Comparison of ENCODE assay signal across 18 mouse cellular contexts in genomic region chr4:135245841-135246240, GRCm38 (mm10). TPM values are rescaled to one million over a fixed set of nuclear protein-coding genes. Genes with fewer than 3 reads are reported as not detected.
A peak's percentile ranks its signal among the peaks of the same experiment; 100 is the strongest.
DNase-seq lines count a peak whose midpoint lies in the region; ATAC-seq and TF ChIP-seq lines count a peak whose summit lies in the region.
"Had no signal": no experiment of that assay in that cellular context is flagged by ENCODE, and none has a peak within 500 bp of the region (broad histone marks: within the 10 kb centered on the region; RNA-seq: fewer than 3 reads in every experiment).

No protein-coding gene starts in this region.

- no peak overlapping the region for H3K4me3 ChIP-seq in heart, adult 2 months
- H3K4me3 ChIP-seq in heart, embryonic 11.5 days (ENCODE audit: low read depth, low read length) = no peak overlapping the region
- H3K4me3 ChIP-seq in ES-Bruce4 (ENCODE audit: low read depth, low read length) = no peak overlapping the region
- H3K4me3 ChIP-seq in liver, embryonic 13.5 days (replicated peaks) = no peak overlapping the region
- H3K4me3 ChIP-seq: forebrain, embryonic 10.5 days; gastrocnemius, adult 2 months; midbrain, embryonic 12.5 days had no signal

- no peak for TF ChIP-seq POLR2A in heart, adult 2 months (IDR thresholded peaks at IDR 0.05; ENCODE audit: insufficient read depth, low read depth, low read length)
- no peak for TF ChIP-seq POLR2A in ES-Bruce4 (IDR thresholded peaks at IDR 0.05; ENCODE audit: insufficient read depth, low read length)

- no peak for DNase-seq in heart, adult 2 months
- peak; percentile 89 for DNase-seq in kidney, adult 9 months
- no peak for DNase-seq in liver, embryonic 13.5 days
- DNase-seq in urinary bladder, postnatal 25 days (ENCODE audit: low spot score) = no peak
- DNase-seq in layer of hippocampus, postnatal 36 days = no peak
- DNase-seq: cerebellum, adult 11-12 months; gastrocnemius, adult 2 months; heart, postnatal 14 days; lung, adult 18-20 months; right cerebral cortex, adult 18-20 months; thymus, postnatal 14 days had no signal

- no peaks in the 10 kb centered on the region for H3K9me3 ChIP-seq in heart, embryonic 11.5 days (replicated peaks; ENCODE audit: control insufficient read depth, low read length)
- H3K9me3 ChIP-seq in ES-Bruce4 (replicated peaks; ENCODE audit: control insufficient read depth, insufficient read depth, low read length, poor library complexity, severe bottlenecking) = no peaks in the 10 kb centered on the region
- 0 out of 2 replicates have a peak, but pooled peaks cover 4% of the 10 kb centered on the region for H3K9me3 ChIP-seq in liver, embryonic 13.5 days (replicated peaks)
- H3K9me3 ChIP-seq: midbrain, embryonic 12.5 days had no signal

- peaks cover 23% of the 10 kb centered on the region for H3K4me1 ChIP-seq in heart, adult 2 months (ENCODE audit: control insufficient read depth, insufficient read depth, low read length)
- peaks cover 48% of the 10 kb centered on the region for H3K4me1 ChIP-seq in heart, embryonic 11.5 days (ENCODE audit: control insufficient read depth, insufficient read depth, low read length)
- H3K4me1 ChIP-seq in ES-Bruce4 (ENCODE audit: control insufficient read depth, insufficient read depth, low read length) = peaks cover 5% of the 10 kb centered on the region
- peaks cover 86% of the 10 kb centered on the region for H3K4me1 ChIP-seq in liver, embryonic 13.5 days (replicated peaks)

- no peak for TF ChIP-seq EP300 in heart, adult 2 months (IDR thresholded peaks at IDR 0.05; ENCODE audit: insufficient read depth, low read depth, low read length)
- TF ChIP-seq EP300 in ES-Bruce4 (IDR thresholded peaks at IDR 0.05; ENCODE audit: insufficient read depth, low read depth, low read length) = no peak

- peaks cover 10% of the 10 kb centered on the region for H3K36me3 ChIP-seq in heart, adult 2 months (ENCODE audit: control insufficient read depth, insufficient read depth, low read length)
- H3K36me3 ChIP-seq in heart, embryonic 11.5 days (ENCODE audit: control insufficient read depth, insufficient read depth, low read length) = no peaks in the 10 kb centered on the region; the same call in 1 of the 2 replicates
- no peaks in the 10 kb centered on the region for H3K36me3 ChIP-seq in ES-Bruce4 (ENCODE audit: control insufficient read depth, insufficient read depth, low read length, poor library complexity, severe bottlenecking)
- H3K36me3 ChIP-seq in liver, embryonic 13.5 days = peaks cover 21% of the 10 kb centered on the region
- H3K36me3 ChIP-seq: midbrain, embryonic 12.5 days had no signal

- no peak overlapping the region for H3K4me2 ChIP-seq in heart, embryonic 11.5 days
- H3K4me2 ChIP-seq in liver, embryonic 13.5 days = peak overlapping the region; percentile 17; the same call in 1 of the 2 replicates
- H3K4me2 ChIP-seq: midbrain, embryonic 12.5 days had no signal

- peaks cover 18% of the 10 kb centered on the region for H3K79me2 ChIP-seq in heart, adult 2 months (replicated peaks; ENCODE audit: control insufficient read depth, insufficient read depth, low read length)

- TF ChIP-seq CTCF in heart, adult 2 months (IDR thresholded peaks at IDR 0.05) = no peak
- no peak for TF ChIP-seq CTCF in ES-Bruce4 (IDR thresholded peaks at IDR 0.05; ENCODE audit: low read depth, low read length)

- intact Hi-C loops in heart, adult 2 months (cut with DNase I) = no loop called here

- WGBS in heart, adult 2 months = 80% methylated on average over 11 of the region's 11 CpGs
- WGBS in heart, embryonic 11.5 days (ENCODE audit: insufficient replicate concordance) = 87% methylated on average over 11 of the region's 11 CpGs
- WGBS in liver, embryonic 13.5 days (ENCODE audit: insufficient replicate concordance) = 86% methylated on average over 11 of the region's 11 CpGs

- H3K27ac ChIP-seq in heart, adult 2 months = peak overlapping the region; percentile 11; the same call in 1 of the 2 replicates
- no peak overlapping the region for H3K27ac ChIP-seq in heart, embryonic 11.5 days (ENCODE audit: low read depth, low read length)
- H3K27ac ChIP-seq in ES-Bruce4 (ENCODE audit: insufficient read depth, low read length) = 0 out of 2 replicates have a peak overlapping the region, but pooled peaks have one; percentile 15
- H3K27ac ChIP-seq in liver, embryonic 13.5 days = peak overlapping the region; percentile 60
- H3K27ac ChIP-seq: forebrain, embryonic 10.5 days; gastrocnemius, adult 2 months; midbrain, embryonic 12.5 days had no signal

- H3K9ac ChIP-seq in heart, adult 2 months (ENCODE audit: low read depth, low read length) = 0 out of 2 replicates have a peak overlapping the region, but pooled peaks have one; percentile 14
- no peak overlapping the region for H3K9ac ChIP-seq in heart, embryonic 11.5 days (ENCODE audit: low read depth, low read length)
- no peak overlapping the region for H3K9ac ChIP-seq in ES-Bruce4 (ENCODE audit: low read depth, poor library complexity, severe bottlenecking)
- H3K9ac ChIP-seq in liver, embryonic 13.5 days = no peak overlapping the region; the same call in 1 of the 2 replicates
- H3K9ac ChIP-seq: midbrain, embryonic 12.5 days had no signal

- H3K27me3 ChIP-seq in heart, adult 2 months (ENCODE audit: control insufficient read depth, insufficient read depth, low read length) = no peaks in the 10 kb centered on the region
- H3K27me3 ChIP-seq in heart, embryonic 11.5 days (ENCODE audit: control insufficient read depth, insufficient read depth, low read length) = no peaks in the 10 kb centered on the region
- H3K27me3 ChIP-seq in ES-Bruce4 (ENCODE audit: control insufficient read depth, insufficient read depth, low read length, poor library complexity, severe bottlenecking) = no peaks in the 10 kb centered on the region
- H3K27me3 ChIP-seq in liver, embryonic 13.5 days = no peaks in the 10 kb centered on the region
- H3K27me3 ChIP-seq: midbrain, embryonic 12.5 days; Patski had no signal

- no peak for ATAC-seq in heart, embryonic 11.5 days (replicated peaks; ENCODE audit: insufficient number of reproducible peaks, low FRiP score, low TSS enrichment)
- no peak for ATAC-seq in liver, embryonic 13.5 days (ENCODE audit: low read depth)
- ATAC-seq in granulocyte monocyte progenitor cell, adult 5-6 weeks (replicated peaks; ENCODE audit: poor library complexity, severe bottlenecking) = no peak
- ATAC-seq: inflammation-experienced regulatory T-cells, adult 6 months; Patski had no signal

RNA-seq across cellular contexts. Expression of gene Clic4, which starts 26.8 kb away (rescaled TPM):
- total RNA-seq in heart, adult 2 months (2021) = 100 to 1,000 TPM; 248 to 249 TPM
- 148 and 227 TPM in 2 replicates for polyA plus RNA-seq in heart, adult 2 months (2012; rRNA removed)
- 156 and 251 TPM in 2 replicates for polyA plus RNA-seq in heart, embryonic 11.5 days (2014; fragmentation: Nextera tagmentation; extraction: Ambion mirVana)
- 151 TPM in 2 replicates for polyA plus RNA-seq in ES-Bruce4 (2011; ENCODE audit: insufficient read depth, insufficient read length, low read depth, missing spikeins)
- polyA plus RNA-seq in liver, embryonic 13.5 days (2015; fragmentation: Nextera tagmentation; extraction: Ambion mirVana) = 109 and 131 TPM in 2 replicates
- total RNA-seq in granulocyte monocyte progenitor cell, adult 5-6 weeks (2014; fragmentation: Nextera tagmentation) = 22.3 and 25.8 TPM in 2 replicates
- total RNA-seq in granulocyte monocyte progenitor cell, adult 5-6 weeks (2017) = 28.2 and 28.9 TPM in 2 replicates
- 10 to 100 TPM; 36.3 to 40.6 TPM for total RNA-seq in layer of hippocampus, postnatal 36 days (2021)
